Mouse (Mus musculus) mouse trophoblast stem cell (cell line): ENCODE measurements around the gene Cdk9.

Experiments used
- in situ Hi-C, 2 experiments: fragments of 300-500 bp; cut with MseI, MboI; formaldehyde crosslinking; loops; 2 replicates in 1 of 2; 3 replicates in 1 of 2; pipeline ENCODE4 v1.15.1; 2025

The Cdk9 gene

DNA sequence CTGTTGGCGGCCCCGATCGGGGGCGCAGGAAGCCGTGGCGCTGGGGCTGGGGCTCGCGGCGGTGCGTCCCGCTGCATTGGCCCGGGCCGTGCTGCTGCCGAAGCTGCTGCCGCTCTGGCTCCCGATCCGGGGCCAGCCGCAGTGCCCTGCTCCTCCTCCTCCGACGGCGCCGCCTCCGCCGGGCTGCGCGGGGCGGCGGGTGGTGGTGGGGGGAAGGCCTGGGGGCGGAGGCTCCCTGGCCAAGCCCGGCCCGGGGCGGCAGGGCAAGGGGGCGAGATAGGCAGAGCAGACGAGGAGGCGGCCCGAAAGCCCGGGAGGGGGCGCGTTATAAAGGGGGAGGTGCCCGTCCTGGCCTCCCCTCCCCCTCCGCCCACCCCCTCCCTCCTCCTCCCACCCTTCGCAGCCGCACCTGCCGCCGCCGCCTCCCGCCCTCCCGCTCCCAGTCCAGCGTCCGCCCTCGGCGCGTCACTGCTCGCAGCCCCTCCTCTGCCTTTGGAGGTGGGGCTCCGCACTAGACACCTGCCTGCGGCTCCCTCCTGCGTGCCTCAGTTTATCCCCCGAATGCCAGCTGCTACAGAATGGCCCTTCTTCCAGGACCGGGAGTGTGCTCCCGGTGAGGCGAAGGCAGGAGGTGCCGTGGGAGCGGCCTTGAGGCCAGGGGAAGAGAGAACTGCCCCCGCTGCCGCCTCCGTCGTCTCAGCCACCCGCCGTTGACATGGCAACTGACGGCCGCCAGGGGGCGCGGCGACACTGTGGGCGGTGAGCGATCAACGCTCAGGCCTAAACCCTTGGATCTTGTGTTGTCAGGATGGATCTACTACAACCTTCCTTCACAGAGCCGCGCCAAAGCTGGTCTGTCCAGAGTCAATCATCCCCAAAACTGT, at the start of gene Cdk9:
TSS of gene Cdk9 (minus strand) at position 143 of the 884 bp plus-strand sequence.
- in situ Hi-C loops, result loop anchor here in 1 of 2 experiments (5.0 kb wide), 1 partner anchor 44 kb away; the partner anchor contains the start of gene Tor2a

GRCm38 (mm10) chr2:32761859-32762258, 49.0 kb upstream of the Cdk9 start:
- in situ Hi-C loops, result no loop called here

DNA sequence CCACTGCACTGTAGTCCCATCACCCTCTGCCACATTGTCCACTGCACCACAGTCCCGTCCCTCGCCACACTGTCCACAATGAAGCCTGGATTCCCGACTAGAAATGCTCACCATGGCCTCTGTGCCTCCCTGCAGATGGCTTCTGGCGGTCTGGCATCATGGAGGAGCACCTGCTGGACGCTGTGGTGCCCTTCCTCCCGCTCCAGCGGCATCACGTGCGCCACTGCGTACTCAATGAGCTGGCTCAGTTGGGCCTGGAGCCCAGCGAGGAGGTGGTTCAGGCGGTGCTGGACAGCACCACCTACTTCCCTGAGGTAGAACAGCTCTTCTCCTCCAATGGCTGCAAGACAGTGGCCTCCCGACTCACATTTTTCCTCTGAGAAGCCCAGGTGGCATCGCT, 48.5 kb upstream of the Cdk9 start:
- in situ Hi-C loops, result no loop called here

GRCm38 (mm10) chr2:32759001-32759400, 46.1 kb upstream of the Cdk9 start:
- in situ Hi-C loops, result loop anchor here in 1 of 2 experiments (5.0 kb wide), 1 partner anchor 47 kb away; the partner anchor contains the start of gene Cdk9

DNA sequence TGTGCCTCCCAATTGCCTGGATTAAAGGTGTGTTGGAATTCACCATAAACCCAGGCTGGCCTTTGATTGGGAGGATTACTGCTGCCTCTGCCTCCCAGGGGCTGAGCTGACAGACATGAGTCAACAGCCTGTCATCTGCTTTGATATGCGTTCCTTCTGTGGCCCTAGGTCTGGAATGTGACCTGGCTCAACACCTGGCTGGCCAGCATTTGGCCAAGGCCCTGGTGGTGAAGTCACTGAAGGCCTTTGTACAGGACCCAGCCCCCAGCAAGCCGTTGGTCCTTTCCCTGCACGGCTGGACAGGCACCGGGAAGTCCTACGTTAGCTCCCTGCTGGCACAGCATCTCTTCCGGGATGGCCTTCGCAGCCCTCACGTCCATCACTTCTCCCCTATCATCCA, 45.6 kb upstream of the Cdk9 start:
- in situ Hi-C loops, result loop anchor here in 1 of 2 experiments (5.0 kb wide), 1 partner anchor 46 kb away; the partner anchor contains the start of gene Cdk9

- in situ Hi-C loops, result loop anchor here in 1 of 2 experiments (5.0 kb wide), 1 partner anchor 45 kb away; the partner anchor contains the start of gene Cdk9
Observed at GRCm38 (mm10) chr2:32757056-32757845, 44.4 kb upstream of the Cdk9 start, which contains the start of gene Tor2a. Gene Tor2a (plus strand): TSS chr2:32757234.

DNA sequence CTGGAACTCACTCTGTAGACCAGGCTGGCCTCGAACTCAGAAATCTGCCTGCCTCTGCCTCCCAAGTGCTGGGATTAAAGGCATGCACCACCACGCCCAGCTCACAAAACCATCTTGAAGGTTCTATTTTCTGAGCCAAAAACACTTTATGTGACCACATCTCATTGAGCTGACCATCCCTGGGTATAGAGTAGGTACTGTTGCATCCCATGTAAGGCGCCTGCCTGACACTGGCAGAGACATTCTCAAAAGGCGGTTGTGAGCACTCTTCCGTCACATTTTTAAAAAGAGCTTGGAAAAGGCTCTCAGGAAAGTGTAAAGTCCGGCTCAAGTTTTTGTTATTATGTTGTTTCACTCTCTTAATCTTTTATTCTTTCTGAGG, 43.8 kb upstream of the Cdk9 start:
- in situ Hi-C loops, result loop anchor here in 1 of 2 experiments (5.0 kb wide), 1 partner anchor 44 kb away; the partner anchor contains the start of gene Cdk9

- in situ Hi-C loops, result no loop called here
Observed at GRCm38 (mm10) chr2:32752181-32752580, 39.3 kb upstream of the Cdk9 start.

DNA sequence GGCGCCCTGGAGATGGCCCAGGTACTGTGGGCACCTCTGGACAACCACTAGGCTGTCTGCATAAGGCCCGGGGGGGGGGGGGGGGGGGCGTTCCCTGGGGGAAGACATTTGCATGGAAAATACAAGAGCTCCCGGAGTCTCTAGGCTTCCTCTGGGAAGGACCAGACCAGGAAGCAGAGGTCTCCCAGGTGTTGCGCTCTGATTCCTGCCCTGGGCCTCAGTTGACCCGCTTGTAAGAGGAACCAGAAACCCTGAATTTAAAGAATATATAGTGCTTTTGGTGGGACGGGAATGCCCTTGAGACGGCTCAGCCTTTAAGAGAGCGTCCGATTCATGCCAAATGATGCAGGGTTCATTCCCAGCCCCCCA, 38.8 kb upstream of the Cdk9 start:
- in situ Hi-C loops, result no loop called here

GRCm38 (mm10) chr2:32750887-32751664, 38.2 kb upstream of the Cdk9 start:
- in situ Hi-C loops, result no loop called here

DNA sequence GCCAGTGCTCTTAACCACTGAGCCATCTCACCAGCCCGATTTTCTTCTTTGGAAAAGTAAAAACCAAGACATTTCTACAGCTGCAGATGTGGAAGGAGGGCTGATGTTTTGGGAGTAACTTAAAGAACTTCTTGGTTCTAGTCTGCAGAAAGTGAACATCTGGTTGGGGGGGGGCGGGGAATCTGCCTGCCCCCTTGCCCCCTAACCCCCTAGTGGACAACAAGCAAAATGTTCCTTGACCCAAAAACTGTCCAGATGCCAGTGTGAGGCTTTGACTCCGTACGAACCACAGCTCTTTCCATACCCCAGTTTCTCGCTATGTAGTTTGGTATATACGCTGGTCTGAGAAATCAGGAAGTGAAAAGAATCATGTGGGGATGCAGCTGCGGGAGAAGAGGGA, 37.3 kb upstream of the Cdk9 start:
- in situ Hi-C loops, result no loop called here

GRCm38 (mm10) chr2:32749082-32749481, 36.2 kb upstream of the Cdk9 start:
- in situ Hi-C loops, result no loop called here

DNA sequence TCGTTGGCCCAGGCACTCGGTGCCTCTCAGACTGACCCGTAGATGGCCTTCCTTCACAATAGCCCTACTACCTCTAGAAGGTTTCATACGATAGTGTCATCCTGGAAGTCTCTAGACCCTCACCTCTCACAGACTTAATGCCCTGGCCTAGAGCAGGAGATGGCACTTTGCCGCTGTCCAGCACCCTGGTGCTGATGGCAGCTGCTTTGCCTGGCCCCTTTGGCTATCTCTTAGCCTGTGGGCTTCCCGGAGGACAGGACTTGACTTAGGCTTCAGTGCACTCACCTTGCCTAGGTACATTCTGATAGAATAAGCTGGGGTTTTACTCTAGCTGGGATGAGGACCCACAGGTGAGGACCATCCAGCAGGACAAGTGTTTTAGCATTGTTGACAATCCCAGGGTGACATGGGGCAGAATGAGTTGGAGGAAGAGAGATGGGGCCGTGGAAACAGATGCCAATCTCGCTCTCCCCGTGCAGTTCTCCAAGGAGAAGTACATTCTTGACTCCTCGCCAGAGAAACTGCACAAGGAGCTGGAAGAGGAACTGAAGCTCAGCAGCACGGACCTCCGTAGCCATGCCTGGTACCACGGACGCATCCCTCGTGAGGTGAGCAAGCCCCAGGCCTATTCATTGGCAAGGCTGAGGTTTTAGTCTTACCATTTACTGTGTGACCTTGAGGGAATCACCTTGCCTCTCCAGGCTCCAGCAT, 31.6 kb upstream of the Cdk9 start:
- in situ Hi-C loops, result no loop called here

DNA sequence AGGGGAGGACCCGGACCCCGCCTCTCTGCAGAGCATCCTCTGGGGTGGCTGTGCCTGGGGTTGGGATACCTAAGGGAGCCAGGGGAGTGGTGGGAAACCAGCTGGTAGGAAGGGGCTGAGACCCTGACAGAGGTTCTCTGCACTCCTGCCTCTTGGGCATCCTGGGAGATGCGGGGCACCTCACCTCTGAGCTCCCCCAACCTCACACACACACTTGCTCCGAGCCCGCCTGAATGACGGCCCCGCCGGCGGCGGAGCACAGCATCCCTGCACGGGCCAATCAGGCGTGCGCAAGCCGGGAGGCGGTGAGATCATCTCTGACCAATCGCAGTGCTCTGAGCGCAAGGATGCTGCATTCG, 29.3 kb upstream of the Cdk9 start:
- in situ Hi-C loops, result no loop called here

DNA sequence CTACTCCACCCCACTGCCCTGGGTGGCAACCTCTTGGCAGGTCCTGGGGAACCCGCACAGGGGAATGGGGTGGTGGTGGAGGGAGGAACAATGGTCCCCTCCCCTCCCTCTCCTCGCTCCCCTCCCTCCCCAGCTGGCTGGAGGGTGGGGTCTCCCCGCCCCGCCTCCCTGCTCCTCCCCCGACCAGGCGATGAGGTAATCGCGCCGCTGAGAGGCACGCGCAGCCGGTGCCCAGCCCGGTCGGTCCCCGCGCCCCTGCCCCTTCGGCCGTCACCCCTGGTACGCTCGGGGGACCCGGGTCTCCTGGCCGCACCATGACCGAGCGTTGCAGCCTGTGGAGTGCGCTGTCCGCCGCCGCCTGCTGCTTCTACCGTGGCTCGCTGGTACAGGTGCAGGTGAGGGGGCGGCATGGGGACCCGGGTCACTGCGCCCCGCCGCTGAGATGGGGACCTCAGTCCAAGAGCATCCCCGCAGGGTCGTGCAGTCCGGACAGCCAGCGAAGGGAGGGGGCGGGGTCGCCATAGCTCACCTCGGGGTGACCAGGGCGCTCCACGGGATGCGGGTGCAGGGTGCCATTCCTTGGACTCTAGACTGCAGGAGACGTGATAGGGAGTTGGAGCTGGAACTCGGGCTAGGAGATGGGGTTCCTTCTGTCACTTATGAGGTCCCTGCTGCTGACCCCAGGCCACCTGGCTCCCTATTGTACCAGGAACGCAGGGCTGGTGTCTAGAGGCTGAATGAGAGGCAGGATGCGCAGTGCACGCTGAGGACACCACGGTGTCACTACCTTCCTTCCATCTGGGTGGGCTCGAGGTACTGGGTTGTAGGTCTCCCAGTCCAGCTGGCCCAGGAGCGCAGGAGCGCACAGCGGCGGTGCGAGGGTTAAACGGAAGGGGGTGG, 28.6 kb upstream of the Cdk9 start:
- in situ Hi-C loops, result no loop called here

GRCm38 (mm10) chr2:32740916-32741272, 28.0 kb upstream of the Cdk9 start, which contains the start of gene 6330409D20Rik:
Gene 6330409D20Rik (minus strand): TSS chr2:32741016.
- in situ Hi-C loops, result no loop called here

GRCm38 (mm10) chr2:32739311-32739710, 26.4 kb upstream of the Cdk9 start:
- in situ Hi-C loops, result no loop called here

GRCm38 (mm10) chr2:32737008-32737407, 24.1 kb upstream of the Cdk9 start:
- in situ Hi-C loops, result no loop called here

DNA sequence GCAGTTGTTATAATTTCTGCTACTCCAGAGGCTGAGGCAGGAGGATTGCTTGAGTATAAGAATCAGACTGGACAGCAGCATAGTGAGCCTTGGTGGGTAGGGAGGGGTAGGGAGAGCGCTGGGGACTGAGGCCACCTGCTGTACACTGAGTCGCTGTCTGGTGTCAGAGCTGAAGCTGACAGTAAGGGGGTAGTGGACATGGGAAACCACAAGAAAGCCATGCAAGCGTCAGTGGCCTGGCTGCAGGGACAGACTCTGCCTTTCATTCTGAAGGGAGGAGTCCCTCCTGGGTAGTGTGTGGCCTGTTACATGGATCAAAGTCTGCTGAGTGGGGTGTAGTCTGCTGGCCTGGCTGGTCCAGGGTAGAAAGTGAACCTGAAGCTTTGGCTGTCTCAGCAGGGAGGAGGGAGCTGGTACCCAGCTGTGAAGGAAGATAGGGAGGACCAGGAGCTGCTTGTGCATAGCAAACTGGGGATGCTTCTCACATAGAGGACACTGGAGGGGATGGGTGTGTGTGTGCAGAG, 23.5 kb upstream of the Cdk9 start:
- in situ Hi-C loops, result no loop called here

DNA sequence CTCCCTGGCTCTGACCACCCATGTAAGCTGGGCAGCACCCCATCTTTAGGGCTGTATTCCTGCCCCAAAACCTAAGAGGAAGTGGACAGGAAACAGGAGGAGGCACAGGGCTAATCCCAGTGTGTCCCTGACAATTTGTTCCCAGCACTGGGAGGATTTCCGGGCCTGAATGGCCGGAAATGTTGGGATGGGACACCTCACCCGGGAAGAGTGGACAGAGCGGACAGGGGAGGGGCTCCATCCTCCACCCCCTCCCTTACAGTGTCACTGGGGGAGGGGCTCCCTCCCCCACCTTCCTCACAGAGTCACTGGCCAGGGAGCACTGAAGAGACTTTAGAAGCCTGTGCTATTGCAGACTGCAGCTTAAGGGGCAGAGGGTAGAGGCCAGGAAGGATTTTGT, 22.1 kb upstream of the Cdk9 start:
- in situ Hi-C loops, result no loop called here
